Mouse (Mus musculus): ENCODE results near the gene Bad. TPM values are rescaled to one million over a fixed set of nuclear protein-coding genes. Genes with fewer than 3 reads are reported as not detected.

Bad gene
- polyA plus RNA-seq, 2 experiments from 2014 or later, result 32.4 to 39.4 TPM

Other genes starting within 250 kb of the Bad start
- 10 to 100 TPM; 50.1 to 58.1 TPM for gene Rps6ka4, start 101.2 kb upstream of the Bad start, polyA plus RNA-seq (2017; shearing (Covaris generic))
- gene Ccdc88b, start 83.7 kb upstream of the Bad start, polyA plus RNA-seq (2017; shearing (Covaris generic)), result 10 to 100 TPM; 41.3 to 59.0 TPM
- gene Trmt112, start 32.2 kb upstream of the Bad start, polyA plus RNA-seq (2017; shearing (Covaris generic)), result 100 to 1,000 TPM; 141 to 157 TPM
- 100 to 1,000 TPM; 238 to 261 TPM for gene Prdx5, start 31.8 kb upstream of the Bad start, polyA plus RNA-seq (2017; shearing (Covaris generic))
- gene Esrra, start 20.0 kb upstream of the Bad start, polyA plus RNA-seq (2017; shearing (Covaris generic)), result 10 to 100 TPM; 25.6 to 26.6 TPM
- gene Catsperz, start 16.5 kb upstream of the Bad start, polyA plus RNA-seq (2017; shearing (Covaris generic)), result not detected
- gene Kcnk4, start 7.3 kb upstream of the Bad start, polyA plus RNA-seq (2017; shearing (Covaris generic)), result not detected
- gene Gpr137, start 619 bp downstream of the Bad start, polyA plus RNA-seq (2017; shearing (Covaris generic)), result 10 to 100 TPM; 14.2 to 14.5 TPM
- gene Ppp1r14b, start 33.1 kb downstream of the Bad start, polyA plus RNA-seq (2017; shearing (Covaris generic)), result 100 to 1,000 TPM; 164 to 215 TPM
- 10 to 100 TPM; 38.5 to 43.6 TPM for gene Plcb3, start 34.6 kb downstream of the Bad start, polyA plus RNA-seq (2017; shearing (Covaris generic))
- 10 to 100 TPM; 40.3 to 59.9 TPM for gene Fkbp2, start 38.6 kb downstream of the Bad start, polyA plus RNA-seq (2017; shearing (Covaris generic))
- 10 to 100 TPM; 12.9 to 18.5 TPM for gene Vegfb, start 45.8 kb downstream of the Bad start, polyA plus RNA-seq (2017; shearing (Covaris generic))
- gene Dnajc4, start 50.7 kb downstream of the Bad start, polyA plus RNA-seq (2017; shearing (Covaris generic)), result 10 to 100 TPM; 52.2 to 52.7 TPM
- gene Nudt22, start 54.3 kb downstream of the Bad start, polyA plus RNA-seq (2017; shearing (Covaris generic)), result 10 to 100 TPM; 24.4 to 38.2 TPM
- 1 to 10 TPM; 5.4 to 7.0 TPM for gene Trpt1, start 54.3 kb downstream of the Bad start, polyA plus RNA-seq (2017; shearing (Covaris generic))
- 100 to 1,000 TPM; 341 to 346 TPM for gene Fermt3, start 77.6 kb downstream of the Bad start, polyA plus RNA-seq (2017; shearing (Covaris generic))
- 100 to 1,000 TPM; 173 to 257 TPM for gene Stip1, start 98.1 kb downstream of the Bad start, polyA plus RNA-seq (2017; shearing (Covaris generic))
- gene Macrod1, start 114.9 kb downstream of the Bad start, polyA plus RNA-seq (2017; shearing (Covaris generic)), result 10 to 100 TPM; 15.3 to 31.2 TPM
- under 1 TPM; 0.13 to 0.88 TPM for gene Flrt1, start 163.9 kb downstream of the Bad start, polyA plus RNA-seq (2017; shearing (Covaris generic))

Measured in inflammation-experienced regulatory T-cells (primary cell).